Mouse (Mus musculus) kidney, adult 18-20 months (tissue): Measurements from ENCODE around the gene Lztfl1.
"Not testable (repeated sequence)": the region's sequence is repeated elsewhere in the genome, so short reads cannot be mapped to it uniquely, and the experiment has no call there.

ENCODE experiments used
- DNase-seq: peaks from one replicate; pipeline ENCODE4 v3.0.0; 2021

Lztfl1 gene

GRCm38 (mm10) chr9:123717186-123718008, at the start of gene Lztfl1:
TSS of gene Lztfl1 (minus strand) at chr9:123717697.
- DNase-seq: peak; percentile 96

- DNase-seq: no peak
Measured at GRCm38 (mm10) chr9:123766996-123767395, 49.5 kb upstream of the Lztfl1 start.

- DNase-seq: no peak
Measured at GRCm38 (mm10) chr9:123763771-123764170, 46.3 kb upstream of the Lztfl1 start.

- DNase-seq: no peak
Measured at GRCm38 (mm10) chr9:123762886-123763285, 45.4 kb upstream of the Lztfl1 start.

DNA sequence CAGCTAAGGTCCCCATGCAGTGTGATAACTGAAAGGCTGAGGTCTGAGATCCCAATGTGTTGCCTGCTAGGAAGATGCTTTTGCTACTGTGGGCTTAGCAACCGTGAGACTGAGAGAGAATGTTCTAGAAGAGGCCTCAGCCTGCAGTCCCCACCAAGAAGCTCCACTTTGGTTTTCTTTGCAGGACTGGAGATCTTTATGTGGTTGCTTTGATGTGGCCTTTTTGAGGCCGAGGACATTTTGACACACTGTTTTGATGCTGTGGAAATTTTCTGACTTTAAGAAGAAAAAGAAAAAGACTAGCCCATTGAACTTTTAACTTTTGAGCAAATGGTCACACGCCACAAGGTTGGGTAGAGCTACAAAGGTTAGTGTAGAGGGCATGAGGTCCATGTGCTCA, 43.3 kb upstream of the Lztfl1 start:
- DNase-seq: no peak

DNA sequence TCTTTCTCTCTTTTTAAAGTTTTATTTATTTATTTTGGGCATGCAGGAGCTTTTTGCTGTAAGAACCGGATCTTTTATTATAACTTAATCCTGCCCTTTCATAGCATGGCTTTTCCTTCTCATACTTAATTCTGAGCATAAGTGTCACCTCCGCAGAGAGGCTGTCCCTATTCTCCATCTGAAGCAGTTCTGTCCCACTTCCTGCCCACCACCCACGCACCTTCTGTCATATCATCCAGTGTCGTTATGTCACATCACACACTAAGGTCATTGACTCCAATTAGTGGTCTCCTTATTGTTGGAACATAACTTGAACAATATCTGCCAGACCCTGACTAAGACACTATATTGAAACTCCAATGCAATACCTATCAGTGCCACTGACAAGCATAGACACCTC, 41.1 kb upstream of the Lztfl1 start:
- no peak for DNase-seq

DNA sequence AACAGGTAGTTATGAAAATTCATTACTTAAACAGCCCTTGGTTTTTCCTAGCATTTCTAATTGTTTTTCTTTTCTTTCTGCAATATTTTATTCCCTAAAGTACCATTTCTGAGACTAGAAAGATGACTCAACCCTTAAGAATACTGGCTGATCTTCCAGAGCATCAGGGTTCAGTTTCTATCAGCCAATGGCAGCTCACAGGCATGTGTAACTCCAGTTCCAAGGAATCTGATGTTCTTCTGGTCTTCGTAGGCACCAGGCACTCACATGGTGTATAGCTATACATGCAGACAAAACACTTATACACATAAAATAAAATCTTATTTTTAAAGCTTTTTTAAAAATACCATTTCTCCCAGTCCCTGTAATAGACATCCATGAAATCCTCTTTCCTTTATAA, 40.7 kb upstream of the Lztfl1 start:
- DNase-seq: no peak

DNA sequence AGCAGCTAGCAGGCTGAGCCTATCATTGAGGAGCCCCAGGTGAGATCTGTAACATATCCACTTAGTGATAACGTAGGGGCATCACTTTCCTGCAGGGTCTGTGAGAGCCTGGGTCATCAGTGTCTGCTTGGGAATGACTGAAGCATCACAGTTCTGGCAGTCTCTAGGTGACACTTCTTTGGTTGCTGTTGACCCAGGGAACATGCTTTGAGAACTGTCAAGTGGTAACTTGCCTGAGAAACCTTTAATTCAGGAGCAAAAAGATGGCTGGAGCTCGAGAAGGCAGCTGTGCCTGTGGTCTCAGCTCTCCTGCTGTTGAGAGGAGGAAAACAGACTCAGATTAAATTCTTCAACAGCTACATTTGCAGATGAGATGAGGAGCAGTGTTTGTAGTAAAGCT, 39.8 kb upstream of the Lztfl1 start:
- no peak for DNase-seq

DNA sequence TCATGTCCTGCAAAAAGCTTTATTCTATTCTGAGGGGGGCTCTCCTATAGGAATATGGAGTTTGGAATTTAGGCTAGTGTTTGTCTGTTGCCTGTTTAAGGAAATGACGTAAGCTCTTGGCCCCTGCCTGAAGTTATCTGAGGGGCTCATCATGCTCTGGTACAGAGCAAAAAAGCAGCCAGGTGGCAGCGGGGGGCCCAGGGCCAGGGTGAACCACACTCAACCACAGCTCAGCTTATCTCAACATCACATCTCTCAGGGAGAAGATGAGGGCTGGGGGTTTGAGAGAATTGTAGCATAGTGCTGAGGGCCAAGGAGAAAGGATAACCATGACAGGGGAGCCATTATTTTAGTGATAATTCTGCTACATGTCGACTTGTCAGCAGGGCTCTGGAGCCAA, 39.3 kb upstream of the Lztfl1 start:
- DNase-seq: no peak

DNA sequence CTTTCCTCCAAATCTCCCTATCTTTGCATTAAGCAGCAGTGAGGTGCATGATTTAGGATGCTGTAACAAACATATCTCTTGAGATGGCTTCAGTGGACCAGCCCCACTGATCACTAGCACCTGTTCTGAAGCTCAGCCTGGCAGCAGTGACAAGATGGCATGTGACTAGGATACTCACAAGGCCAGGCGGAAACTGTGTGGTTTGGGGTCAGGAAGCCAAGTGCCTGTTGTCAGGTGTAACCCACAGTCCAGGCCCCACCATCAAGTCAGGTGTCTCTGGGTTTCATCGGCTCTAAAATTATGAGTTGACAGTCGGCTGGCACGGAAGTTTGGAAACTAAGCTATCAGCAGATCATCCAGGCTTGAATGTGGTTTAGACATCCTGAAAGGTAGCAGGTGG, 36.8 kb upstream of the Lztfl1 start:
- DNase-seq: no peak

GRCm38 (mm10) chr9:123749687-123750086, 32.2 kb upstream of the Lztfl1 start:
- not testable (repeated sequence) for DNase-seq

- no peak for DNase-seq
Measured at GRCm38 (mm10) chr9:123740799-123741198, 23.3 kb upstream of the Lztfl1 start.

DNA sequence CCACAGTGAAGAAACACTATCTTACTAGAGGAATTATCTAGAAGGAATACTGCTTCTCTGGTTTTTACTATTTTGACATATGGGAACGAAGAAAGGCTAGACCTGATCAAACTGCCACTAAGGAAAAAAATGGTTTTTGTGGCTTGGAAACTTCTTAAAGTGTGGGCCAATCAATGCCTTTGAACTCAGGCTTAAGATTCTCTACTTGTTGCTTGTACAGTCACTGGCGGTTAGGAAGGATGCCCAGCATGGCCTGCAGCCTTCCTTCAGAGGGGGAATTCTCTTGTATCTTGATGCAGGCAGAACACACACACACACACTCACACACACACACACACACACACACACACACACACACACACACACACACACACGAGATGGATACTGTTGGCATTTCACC, 16.6 kb upstream of the Lztfl1 start:
- no peak for DNase-seq

- DNase-seq: no peak
Measured at GRCm38 (mm10) chr9:123731271-123731670, 13.8 kb upstream of the Lztfl1 start.

DNA sequence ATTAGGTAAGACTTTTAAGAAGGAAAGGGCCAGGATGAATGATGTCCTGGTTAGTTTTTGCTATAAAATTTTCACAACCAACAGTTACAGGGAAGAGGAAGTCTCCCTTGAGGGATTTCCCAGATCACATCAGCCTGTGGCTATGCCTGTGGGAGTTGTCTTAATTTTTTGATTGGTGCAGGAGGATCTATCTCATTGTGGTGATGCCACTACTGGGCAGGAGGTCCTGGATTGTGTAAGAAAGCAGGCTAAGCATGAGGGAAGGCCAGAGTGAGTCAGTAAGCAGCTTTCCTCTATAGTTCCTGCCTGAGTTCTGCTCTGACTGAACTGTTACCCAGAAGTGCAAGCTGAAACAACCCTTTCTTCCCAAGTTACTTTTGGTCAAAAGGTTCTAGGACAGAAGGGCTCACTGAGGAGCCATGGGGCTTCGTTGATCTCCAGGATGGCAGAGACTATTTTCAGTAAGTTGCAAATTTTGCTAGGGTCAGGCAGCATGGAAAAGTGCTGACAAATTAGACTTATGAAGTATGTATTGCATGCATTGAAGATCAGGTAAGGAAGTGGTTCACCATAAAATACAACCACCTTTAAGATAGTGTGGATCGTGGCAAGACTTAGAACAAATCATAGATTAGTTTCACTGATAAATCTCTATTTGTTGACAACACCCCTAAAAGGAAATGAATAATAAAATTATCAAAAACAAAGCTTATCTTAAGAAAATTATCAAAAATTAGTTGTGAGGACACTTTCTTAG, 5.4 kb upstream of the Lztfl1 start:
- DNase-seq: no peak

GRCm38 (mm10) chr9:123716301-123716700, 1.2 kb downstream of the Lztfl1 start:
- no peak for DNase-seq

DNA sequence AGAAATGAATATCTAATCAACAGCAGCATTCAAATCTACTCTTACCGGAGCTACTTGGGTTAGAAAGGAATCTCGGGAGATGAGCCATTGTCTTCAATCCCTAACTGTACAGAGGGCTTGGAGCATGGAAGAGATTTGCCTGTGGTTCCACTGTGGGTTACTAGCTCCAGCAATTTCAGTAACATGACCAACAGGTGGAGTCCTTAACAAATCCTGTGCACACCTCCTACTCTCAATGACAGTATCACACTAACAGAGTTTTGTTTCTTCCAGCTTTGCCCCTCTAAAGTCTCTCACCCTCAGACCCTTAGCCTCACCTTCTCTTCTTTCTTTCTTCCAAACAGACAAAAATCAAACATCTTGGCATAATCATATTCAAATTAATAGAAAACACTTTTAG, 4.4 kb downstream of the Lztfl1 start:
- DNase-seq: no peak

- DNase-seq: no peak
Measured at GRCm38 (mm10) chr9:123709226-123709625, 8.3 kb downstream of the Lztfl1 start.

DNA sequence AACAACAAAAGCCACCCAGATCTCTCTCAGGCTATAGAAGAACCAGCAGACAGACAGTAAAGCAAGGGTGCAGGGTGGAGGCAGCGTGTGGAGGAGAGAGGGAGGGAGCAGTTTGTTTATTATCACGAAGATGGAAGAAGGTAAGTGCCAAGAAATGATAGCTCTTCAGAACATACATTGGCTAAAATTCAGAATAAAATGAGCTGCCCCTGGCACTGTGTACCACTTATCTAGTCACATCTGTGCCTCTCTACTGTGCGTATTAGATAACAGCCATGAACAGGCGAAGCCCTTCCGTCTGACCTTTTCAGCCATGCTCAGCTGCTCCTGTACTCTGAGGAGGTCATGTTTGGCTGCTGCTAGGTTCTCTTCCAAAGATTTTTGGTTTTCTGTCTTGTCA, 15.7 kb downstream of the Lztfl1 start:
- DNase-seq: no peak

DNA sequence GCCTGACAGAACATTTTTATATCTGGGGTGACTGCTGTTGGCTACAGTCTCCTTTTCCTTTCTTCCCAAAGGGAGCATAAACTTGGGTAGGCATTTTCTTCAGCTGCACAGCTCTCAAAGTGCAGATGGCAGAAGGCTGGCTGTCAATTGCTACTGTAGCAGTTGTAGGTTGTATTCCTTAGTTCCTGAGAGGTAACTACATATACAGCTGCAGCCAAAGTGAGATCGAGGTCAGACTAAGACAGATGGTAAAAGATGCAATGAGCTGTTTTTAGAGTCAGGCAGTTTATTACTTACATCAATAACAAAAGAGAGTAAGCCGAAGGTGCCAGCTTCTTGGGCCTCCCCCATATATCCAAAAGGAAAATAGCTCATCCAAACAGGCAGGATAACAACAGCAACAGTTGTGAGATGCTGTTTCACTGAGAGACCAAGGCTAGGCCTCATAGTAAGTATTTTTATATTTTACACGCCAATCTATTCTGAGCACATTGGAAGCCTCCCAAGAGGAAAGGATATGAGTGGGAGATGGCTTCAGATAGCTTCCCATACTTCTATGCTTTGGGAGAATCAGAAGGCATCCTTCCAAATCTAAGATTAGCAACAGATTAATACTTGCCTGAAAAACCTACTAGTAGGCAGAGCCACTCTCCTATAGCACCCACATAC, 21.7 kb downstream of the Lztfl1 start:
- no peak for DNase-seq

GRCm38 (mm10) chr9:123688227-123688626, 29.3 kb downstream of the Lztfl1 start:
- DNase-seq: no peak

DNA sequence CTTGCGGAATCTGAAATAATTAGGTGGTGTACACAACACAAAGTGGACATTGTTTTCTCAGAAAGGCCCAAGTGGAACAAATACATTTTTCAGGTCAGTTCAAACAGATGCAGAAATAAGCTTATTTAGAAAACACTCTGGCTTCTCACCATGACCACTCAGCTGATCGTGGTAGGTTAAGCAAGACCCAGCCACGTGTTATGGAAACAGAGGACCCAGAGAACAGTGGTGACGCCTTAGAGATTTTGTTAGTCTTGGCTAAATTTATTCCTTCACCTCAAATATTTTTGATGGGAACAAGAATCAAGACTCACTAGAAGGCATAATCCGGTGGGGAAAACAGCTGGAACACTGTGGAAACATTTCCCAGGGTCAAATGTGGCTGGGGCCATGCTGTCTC, 31.3 kb downstream of the Lztfl1 start:
- DNase-seq: no peak

DNA sequence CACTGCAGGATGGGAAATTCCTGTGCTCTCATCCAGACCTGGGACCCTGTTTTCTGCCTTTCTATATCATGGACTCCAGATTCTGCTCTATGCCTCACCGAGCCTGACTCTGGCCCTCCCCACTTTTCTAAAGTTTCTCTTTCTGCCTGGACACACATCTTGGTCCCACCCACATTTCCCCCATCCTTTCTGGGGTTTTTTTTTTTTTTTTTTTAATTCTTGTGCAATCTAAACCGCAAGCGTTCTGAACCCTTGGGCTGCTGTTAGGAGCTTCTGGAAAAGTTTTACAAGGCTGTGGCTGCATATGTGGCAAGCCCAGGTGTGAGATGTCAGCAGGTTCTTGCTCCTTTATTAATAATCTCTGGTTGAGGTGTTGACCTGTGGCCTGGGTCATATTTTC, 33.8 kb downstream of the Lztfl1 start:
- no peak for DNase-seq

DNA sequence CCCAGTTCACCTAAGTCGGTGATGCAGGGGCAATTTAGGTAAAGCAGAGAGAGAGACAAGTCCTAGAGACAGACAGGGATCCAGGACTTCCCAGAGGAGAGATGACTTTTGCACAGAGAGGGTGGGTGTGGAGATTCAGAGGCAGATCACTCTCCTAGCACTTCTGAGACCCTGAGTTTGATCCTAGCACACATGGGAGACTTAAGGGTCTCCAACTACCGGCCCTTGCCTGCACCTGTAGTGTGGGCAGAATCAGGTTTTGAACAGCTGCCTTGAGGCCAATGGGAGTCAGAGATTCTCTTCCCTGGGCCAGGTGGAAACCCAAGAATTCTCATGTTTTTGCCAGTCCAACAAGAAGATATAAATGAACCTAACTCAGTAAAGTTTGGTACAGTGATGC, 38.3 kb downstream of the Lztfl1 start:
- no peak for DNase-seq
